Comparison of ENCODE assay signal across 12 mouse cellular contexts in the genomic region with DNA sequence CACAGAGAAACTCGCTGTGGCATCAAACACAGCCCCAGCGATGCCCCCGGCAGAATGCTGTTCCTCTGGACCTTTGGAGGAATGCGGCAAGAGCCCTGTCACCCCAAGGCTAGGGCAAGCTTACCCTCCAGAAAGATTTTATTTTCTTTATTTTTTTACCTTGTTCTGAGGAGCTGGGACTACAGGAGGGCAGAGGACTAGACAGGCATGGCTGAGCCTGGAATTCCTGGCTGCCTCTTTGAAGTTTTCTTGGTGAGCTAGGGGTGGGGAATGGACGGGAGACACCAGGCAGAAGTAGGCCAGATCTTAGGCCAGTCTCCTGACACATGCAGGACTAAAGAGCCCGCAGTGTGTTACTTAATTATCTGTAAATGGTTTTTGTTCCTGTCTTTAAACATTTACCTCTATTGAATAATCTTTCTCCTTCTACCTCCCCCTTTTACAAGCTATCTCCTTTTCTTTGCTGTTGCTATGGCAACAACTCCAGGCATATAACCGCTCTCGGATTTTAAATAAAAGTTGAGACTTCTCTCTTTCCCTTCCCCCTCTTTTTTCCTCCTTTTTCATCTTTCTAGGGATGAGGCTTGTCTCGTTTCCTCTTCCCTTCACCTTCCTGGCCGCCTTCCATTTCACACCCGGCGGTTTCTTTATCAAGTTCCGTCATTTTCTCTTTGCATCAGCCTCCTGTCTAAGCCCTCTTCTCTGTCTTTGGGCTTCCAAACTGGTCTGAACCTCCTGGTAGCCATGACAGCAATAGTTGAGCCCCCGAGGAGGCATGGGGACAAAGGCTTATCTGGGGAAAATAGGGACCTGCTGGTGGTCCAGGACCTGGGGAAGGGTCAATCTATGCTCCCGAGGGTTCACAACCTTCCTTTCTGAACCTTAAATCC. TPM values are rescaled to one million over a fixed set of nuclear protein-coding genes. Genes with fewer than 3 reads are reported as not detected.
A peak's percentile ranks its signal among the peaks of the same experiment; 100 is the strongest.
DNase-seq lines count a peak whose midpoint lies in the region; ATAC-seq and TF ChIP-seq lines count a peak whose summit lies in the region.
"Had no signal": no experiment of that assay in that cellular context is flagged by ENCODE, and none has a peak within 500 bp of the region (broad histone marks: within the 10 kb centered on the region; RNA-seq: fewer than 3 reads in every experiment).

No protein-coding gene starts in this region.

- 41% methylated on average over 15 of the region's 15 CpGs for WGBS in heart, embryonic 10.5 days
- 27% methylated on average over 15 of the region's 15 CpGs for WGBS in forebrain, embryonic 12.5 days
- WGBS in limb, embryonic 14.5 days: 51% methylated on average over 15 of the region's 15 CpGs

- no peak for TF ChIP-seq POLR2A in limb, embryonic 14.5 days (IDR thresholded peaks at IDR 0.05; ENCODE audit: borderline replicate concordance, extremely low read depth, insufficient read depth, insufficient read length)

- no peak for ATAC-seq in forebrain, embryonic 12.5 days (ENCODE audit: low FRiP score)
- no peak for ATAC-seq in limb, embryonic 14.5 days (ENCODE audit: low FRiP score, low read depth)

- no peak overlapping the region for H3K9ac ChIP-seq in forebrain, embryonic 12.5 days
- H3K9ac ChIP-seq in limb, embryonic 14.5 days (ENCODE audit: low read depth, low read length, severe bottlenecking): no peak overlapping the region

- no peak for DNase-seq in heart, embryonic 10.5 days (ENCODE audit: low spot score)
- no peak for DNase-seq in heart, adult 8-10 months (ENCODE audit: low spot score)
- no peak for DNase-seq in limb, embryonic 14.5 days (ENCODE audit: low spot score)
- no peak for DNase-seq in urinary bladder, adult 18-20 months (ENCODE audit: low spot score in 2 of 2)
- no peak for DNase-seq in ovary, adult 18-20 months (ENCODE audit: low spot score)
- DNase-seq in right cerebral cortex, adult 18-20 months: no peak
- DNase-seq: B cell, adult 2 months; thymus, adult 2 months had no signal

- H3K9me3 ChIP-seq in heart, embryonic 10.5 days: no peaks in the 10 kb centered on the region
- no peaks in the 10 kb centered on the region for H3K9me3 ChIP-seq in E14TG2a.4 (ENCODE audit: low read length)
- no peaks in the 10 kb centered on the region for H3K9me3 ChIP-seq in forebrain, embryonic 12.5 days
- no peaks in the 10 kb centered on the region for H3K9me3 ChIP-seq in limb, embryonic 14.5 days (ENCODE audit: control insufficient read depth, low read length)

- TF ChIP-seq CTCF in E14TG2a.4 (conservative IDR thresholded peaks at IDR 0.05; ENCODE audit: low read length): no peak

- H3K27ac ChIP-seq in heart, embryonic 10.5 days: peak overlapping the region; percentile 77
- peak overlapping the region; percentile 76 for H3K27ac ChIP-seq in forebrain, embryonic 12.5 days
- H3K27ac ChIP-seq in limb, embryonic 14.5 days (replicated peaks; ENCODE audit: low read depth, low read length): peak overlapping the region; percentile 21

- no peak overlapping the region for H3K4me2 ChIP-seq in forebrain, embryonic 12.5 days
- H3K4me2 ChIP-seq in limb, embryonic 14.5 days (replicated peaks; ENCODE audit: low read depth, low read length, severe bottlenecking): no peak overlapping the region
- H3K4me2 ChIP-seq: liver, embryonic 11.5 days had no signal

- H3K27me3 ChIP-seq in heart, embryonic 10.5 days (ENCODE audit: insufficient read depth, poor library complexity, severe bottlenecking): no peaks in the 10 kb centered on the region
- H3K27me3 ChIP-seq in E14TG2a.4 (ENCODE audit: insufficient read depth, low read length): no peaks in the 10 kb centered on the region
- no peaks in the 10 kb centered on the region for H3K27me3 ChIP-seq in forebrain, embryonic 12.5 days
- no peaks in the 10 kb centered on the region for H3K27me3 ChIP-seq in limb, embryonic 14.5 days (ENCODE audit: control insufficient read depth, insufficient read depth, low read length)

- no peaks in the 10 kb centered on the region for H3K36me3 ChIP-seq in heart, embryonic 10.5 days
- H3K36me3 ChIP-seq in E14TG2a.4 (ENCODE audit: insufficient read depth, low read length): no peaks in the 10 kb centered on the region
- no peaks in the 10 kb centered on the region for H3K36me3 ChIP-seq in forebrain, embryonic 12.5 days (replicated peaks)
- H3K36me3 ChIP-seq in limb, embryonic 14.5 days (ENCODE audit: control insufficient read depth, insufficient read depth, low read length): no peaks in the 10 kb centered on the region; the same call in 1 of the 2 replicates

- peaks cover 96% of the 10 kb centered on the region for H3K4me1 ChIP-seq in heart, embryonic 10.5 days
- peaks cover 91% of the 10 kb centered on the region for H3K4me1 ChIP-seq in E14TG2a.4 (replicated peaks; ENCODE audit: low read depth, low read length)
- peaks cover 90% of the 10 kb centered on the region for H3K4me1 ChIP-seq in forebrain, embryonic 12.5 days
- H3K4me1 ChIP-seq in limb, embryonic 14.5 days (ENCODE audit: control insufficient read depth, insufficient read depth, low read length): peaks cover 88% of the 10 kb centered on the region

- H3K4me3 ChIP-seq in heart, embryonic 10.5 days: no peak overlapping the region
- H3K4me3 ChIP-seq in E14TG2a.4 (replicated peaks; ENCODE audit: low read length): 0 out of 2 replicates have a peak overlapping the region, but pooled peaks have one; percentile 32
- H3K4me3 ChIP-seq in forebrain, embryonic 12.5 days (replicated peaks): no peak overlapping the region
- H3K4me3 ChIP-seq in limb, embryonic 14.5 days (replicated peaks; ENCODE audit: low read length): no peak overlapping the region

RNA-seq across cellular contexts. Expression of gene Kirrel, which starts 19.9 kb away (rescaled TPM):
- polyA plus RNA-seq in heart, embryonic 10.5 days (2016; fragmentation: Nextera tagmentation; extraction: Ambion mirVana): 17.9 and 27.9 TPM in 2 replicates
- 1 to 10 TPM; 4.8 to 5.5 (median 5.1) TPM for total RNA-seq in heart, adult 8-10 months (2022)
- polyA plus RNA-seq in forebrain, embryonic 12.5 days (2016; fragmentation: Nextera tagmentation; extraction: Ambion mirVana): 11.5 and 12.9 TPM in 2 replicates
- 46.6 and 57.2 TPM in 2 replicates for polyA plus RNA-seq in limb, embryonic 14.5 days (2012; rRNA removed)
- polyA plus RNA-seq in limb, embryonic 14.5 days (2014; fragmentation: Nextera tagmentation; extraction: Ambion mirVana): 11.3 and 15.8 TPM in 2 replicates
- total RNA-seq: neutrophil, adult 5-6 weeks had no signal

Comparison
In these comparisons a context has a peak if more than half of its experiments do, and no peak if none do; other contexts are left out.
1. H3K27ac ChIP-seq: peak in every context shown above with its lines; median percentile 77 in heart, embryonic 10.5 days; 76 in forebrain, embryonic 12.5 days; 21 in limb, embryonic 14.5 days.